Mouse (Mus musculus) embryonic fibroblast, embryonic 13.5 days (primary cell): ENCODE data around the gene Sec16b. TPM values are rescaled to one million over a fixed set of nuclear protein-coding genes. Genes with fewer than 3 reads are reported as not detected.

Experiments used
- H3K27ac ChIP-seq: 2 replicates; pipeline ENCODE4 v1.5.1; 2012; ENCODE audit warnings: low read length, control low read depth, inconsistent platforms; ENCODE audit not compliant: insufficient read depth
- H3K4me1 ChIP-seq: 2 replicates; pipeline ENCODE4 v1.6.1; 2011; ENCODE audit warnings: low read length; ENCODE audit not compliant: control insufficient read depth, insufficient read depth
- H3K4me3 ChIP-seq: 2 replicates; pipeline ENCODE4 v1.5.1; 2011; ENCODE audit warnings: mild to moderate bottlenecking, control low read depth, low read length; ENCODE audit not compliant: insufficient read depth
- CTCF ChIP-seq: IDR thresholded peaks from 2 replicates; pipeline ENCODE4 v1.5.1; 2011; ENCODE audit warnings: mild to moderate bottlenecking, control low read depth, low read length, moderate library complexity, borderline replicate concordance; ENCODE audit not compliant: insufficient read depth
- POLR2A ChIP-seq: IDR thresholded peaks from 2 replicates; pipeline ENCODE4 v1.6.1; 2011; ENCODE audit warnings: low read depth, mild to moderate bottlenecking, control low read depth, low read length, moderate library complexity
- polyA plus RNA-seq: library from polyadenylated mRNA; stranded (reverse); fragments of >200 nt; gene quantifications from 2 replicates; pipeline ENCODE4 v1.2.4, GENCODE M21; 2011; ENCODE audit warnings: low read depth; ENCODE audit not compliant: missing spikeins, insufficient read length

The Sec16b gene
- polyA plus RNA-seq, 1 experiment, result 13.9 TPM

DNA sequence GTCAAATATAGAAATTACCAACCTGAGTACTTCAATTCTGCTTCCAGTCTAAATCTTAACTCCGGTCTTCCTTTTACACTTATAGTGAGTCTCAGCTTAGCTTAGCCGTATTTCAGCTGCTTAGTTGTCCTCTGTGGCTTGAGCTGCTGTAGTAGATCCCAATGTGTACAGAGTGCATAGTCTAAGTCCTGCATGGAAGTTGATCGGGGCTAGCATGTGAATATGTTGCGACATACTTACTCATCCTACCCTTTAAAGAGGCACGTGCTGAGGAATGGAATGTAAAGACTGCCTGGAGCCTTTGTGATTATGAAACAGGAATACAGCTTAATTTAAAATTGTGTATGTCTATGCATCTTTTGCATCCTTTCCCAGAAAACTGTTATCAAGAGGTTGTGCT, 88.0 kb downstream of the Sec16b start:
- H3K27ac ChIP-seq, result no peak overlapping the region
- no peaks in the 10 kb centered on the region for H3K4me1 ChIP-seq
- H3K4me3 ChIP-seq, result no peak overlapping the region
- TF ChIP-seq CTCF (no peak), POLR2A (no peak)

DNA sequence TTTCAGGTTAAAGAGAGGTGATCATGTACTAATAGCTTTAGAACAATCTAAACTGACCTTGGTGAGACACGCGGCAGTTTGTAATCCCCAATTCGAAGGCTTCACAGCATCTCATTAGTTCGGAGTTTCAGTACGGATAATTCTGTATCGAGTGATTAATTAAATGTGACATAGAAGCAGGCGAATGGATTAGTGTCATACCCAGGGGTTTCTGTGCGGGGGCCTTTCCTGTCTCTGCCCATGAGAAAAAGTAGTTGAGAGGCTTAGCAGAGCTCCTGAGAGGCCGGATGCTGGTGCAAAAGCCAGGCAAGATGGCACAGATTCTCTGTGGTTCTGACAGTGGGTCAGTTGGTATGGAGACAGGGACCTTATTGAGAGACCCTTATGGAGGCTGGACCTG, 88.6 kb downstream of the Sec16b start:
- H3K27ac ChIP-seq, result no peak overlapping the region
- no peak for TF ChIP-seq CTCF
- no peak for TF ChIP-seq POLR2A
- no peak overlapping the region for H3K4me3 ChIP-seq
- no peaks in the 10 kb centered on the region for H3K4me1 ChIP-seq

DNA sequence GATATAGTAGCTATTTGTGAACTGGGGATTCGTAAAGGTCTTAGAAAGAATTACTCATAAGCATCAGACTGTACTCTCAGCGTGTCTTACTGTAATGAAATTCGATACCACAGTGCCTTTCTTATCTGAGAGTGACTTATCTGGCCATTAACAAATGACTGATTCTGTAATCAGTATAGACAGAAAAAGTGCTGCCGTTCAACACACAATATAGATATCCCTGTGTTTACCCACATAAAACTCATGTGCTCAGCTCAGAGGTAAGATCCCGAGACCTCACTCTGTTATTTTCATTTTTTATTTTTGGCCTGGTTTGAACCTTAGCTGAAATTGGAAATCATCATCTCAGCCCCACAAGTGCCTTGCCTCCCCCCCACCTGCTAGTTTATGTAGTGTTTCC, 98.0 kb downstream of the Sec16b start:
- TF ChIP-seq POLR2A, result no peak
- Histone ChIP-seq H3K4me3 (no peak overlapping the region), H3K4me1 (no peaks in the 10 kb centered on the region), H3K27ac (no peak overlapping the region)

Other genes with a start within 250 kb of the Sec16b start
- gene Rasal2, start 94.1 kb upstream of the Sec16b start, polyA plus RNA-seq, result 20.1 and 22.6 TPM in 2 replicates
- 7.6 and 9.8 TPM in 2 replicates for gene Cryzl2, start 48.2 kb upstream of the Sec16b start, polyA plus RNA-seq